Mouse (Mus musculus) liver, embryonic 14.5 days (tissue): ENCODE results near the gene G430095P16Rik. TPM values are rescaled to one million over a fixed set of nuclear protein-coding genes. Genes with fewer than 3 reads are reported as not detected.

Experiments used
- ATAC-seq: fragments of 200-750 bp; cut with Nextera tagmentation; 2 replicates; pipeline ENCODE4 v1.8.0; 2017; ENCODE audit warnings: moderate number of reproducible peaks, mild to moderate bottlenecking, moderate library complexity; ENCODE audit not compliant: insufficient read depth
- DNase-seq, 3 experiments: peaks; one replicate each; pipeline ENCODE4 v3.0.0-alpha.2; 2012 to 2013; ENCODE audit warnings: low read depth in 3 of 3, low spot score in 3 of 3
- H3K27ac ChIP-seq: fragments of 300-500 bp; sonication (generic); 2 replicates; pipeline ENCODE4 v1.5.1; 2014; ENCODE audit warnings: moderate library complexity, mild to moderate bottlenecking, control low read depth, inconsistent platforms
- H3K27me3 ChIP-seq: fragments of 300-500 bp; sonication (generic); 2 replicates; pipeline ENCODE4 v1.6.1; 2014; ENCODE audit warnings: mild to moderate bottlenecking, low read length, moderate library complexity; ENCODE audit not compliant: control insufficient read depth, insufficient read depth
- H3K36me3 ChIP-seq: fragments of 300-500 bp; sonication (generic); replicated peaks from 2 replicates; pipeline ENCODE4 v1.6.1; 2014; ENCODE audit warnings: low read depth; ENCODE audit not compliant: control insufficient read depth, insufficient read depth
- H3K4me1 ChIP-seq, 2 experiments: fragments of 200-500 bp in 1 of 2; fragments of 300-500 bp in 1 of 2; sonication (generic) in 1 of 2; replicated peaks; 2 replicates each; pipeline ENCODE4 v1.6.1; 2012 to 2014; ENCODE audit warnings: antibody characterized with exemption in 1 of 2, inconsistent platforms in 1 of 2, low read length in 1 of 2; ENCODE audit not compliant: control insufficient read depth in 2 of 2, insufficient read depth in 2 of 2
- H3K4me2 ChIP-seq: fragments of 300-500 bp; sonication (generic); 2 replicates; pipeline ENCODE4 v1.6.1; 2014; ENCODE audit warnings: low read depth, mild to moderate bottlenecking, control low read depth, moderate library complexity
- H3K4me3 ChIP-seq, 2 experiments: fragments of 200-500 bp in 1 of 2; fragments of 300-500 bp in 1 of 2; sonication (generic) in 1 of 2; 2 replicates each; pipeline ENCODE4 v1.5.1; 2012 to 2014; ENCODE audit warnings: low read depth in 2 of 2, low read length in 2 of 2, mild to moderate bottlenecking in 2 of 2, control low read depth in 1 of 2, inconsistent platforms in 1 of 2, moderate library complexity in 1 of 2; ENCODE audit not compliant: insufficient read depth in 1 of 2
- H3K9ac ChIP-seq: fragments of 300-500 bp; sonication (generic); replicated peaks from 2 replicates; pipeline ENCODE4 v1.6.1; 2014; ENCODE audit warnings: mild to moderate bottlenecking, control low read depth, moderate library complexity
- H3K9me3 ChIP-seq: fragments of 300-500 bp; sonication (generic); 2 replicates; pipeline ENCODE4 v1.6.1; 2016; ENCODE audit warnings: low read length, mixed read lengths; ENCODE audit not compliant: control insufficient read depth
- CTCF ChIP-seq: IDR thresholded peaks from 2 replicates; pipeline ENCODE4 v1.5.1; 2016; ENCODE audit warnings: antibody characterized with exemption, low read depth, control low read depth
- EP300 ChIP-seq: IDR thresholded peaks from 2 replicates; pipeline ENCODE4 v1.6.1; 2016; ENCODE audit warnings: antibody characterized with exemption, low read depth
- WGBS: fragments of 180-500 bp; shearing (Covaris S2); extraction: QIAGEN DNeasy Blood & Tissue Kit; methylation state at CpG from one replicate; pipeline ENCODE4 v1.1.7; 2014; ENCODE audit not compliant: insufficient replicate concordance; 5-methylcytosine and 5-hydroxymethylcytosine counted together
- polyA plus RNA-seq, 2 experiments: library from polyadenylated mRNA; depleted of rRNA in 1 of 2; stranded (reverse) in 1 of 2; unstranded in 1 of 2; fragments of >200 nt; fragmentation: Nextera tagmentation in 1 of 2; extraction: Ambion mirVana in 1 of 2; gene quantifications; 2 replicates each; pipeline versions ENCODE4 v1.2.1 to v1.2.3; 2012 to 2014

The G430095P16Rik gene
- polyA plus RNA-seq, 2 experiments: 10.3 to 11.9 TPM

- H3K27ac ChIP-seq: no peak overlapping the region
- WGBS: 13% methylated on average over 34 of the region's 34 CpGs
- H3K27me3 ChIP-seq: peaks cover 54% of the 10 kb centered on the region
These were observed 49.2 kb downstream of the G430095P16Rik start for GRCm38 (mm10) chr8:84771941-84772378.

GRCm38 (mm10) chr8:84772628-84773027 is 49.8 kb downstream of the G430095P16Rik start:
- ATAC-seq: no peak
- no peak overlapping the region for H3K4me2 ChIP-seq
- TF ChIP-seq EP300 (no peak), CTCF (no peak)
- no peak overlapping the region for H3K9ac ChIP-seq
- WGBS: 4% methylated on average over 3 of the region's 3 CpGs
- H3K36me3 ChIP-seq: no peaks in the 10 kb centered on the region
- no peak overlapping the region for H3K27ac ChIP-seq
- no peaks in the 10 kb centered on the region for H3K9me3 ChIP-seq
- peaks cover 61% of the 10 kb centered on the region for H3K27me3 ChIP-seq
- no peak overlapping the region for H3K4me3 ChIP-seq
- 0 out of 4 replicates have a peak, but pooled peaks cover 0 to 1% of the 10 kb centered on the region in 2 experiments for H3K4me1 ChIP-seq
- no peak for DNase-seq

More at GRCm38 (mm10) chr8:84771941-84772378, 49.2 kb downstream of the G430095P16Rik start:
- ATAC-seq (no peak), DNase-seq (no peak)
- Histone ChIP-seq H3K36me3 (no peaks in the 10 kb centered on the region), H3K9me3 (no peaks in the 10 kb centered on the region), H3K4me3 (no peak overlapping the region), H3K4me1 (0 out of 4 replicates have a peak, but pooled peaks cover 0 to 1% of the 10 kb centered on the region in 2 experiments), H3K9ac (no peak overlapping the region), H3K4me2 (no peak overlapping the region)
- TF ChIP-seq EP300 (no peak), CTCF (no peak)

GRCm38 (mm10) chr8:84773304-84773703 is 50.5 kb downstream of the G430095P16Rik start:
- DNase-seq: no peak
- Histone ChIP-seq H3K27ac (no peak overlapping the region), H3K4me2 (peak overlapping the region; percentile 11; the same call in 1 of the 2 replicates), H3K9me3 (no peaks in the 10 kb centered on the region), H3K9ac (no peak overlapping the region), H3K36me3 (no peaks in the 10 kb centered on the region), H3K27me3 (peaks cover 68% of the 10 kb centered on the region), H3K4me3 (no peak overlapping the region), H3K4me1 (0 out of 4 replicates have a peak, but pooled peaks cover 0 to 1% of the 10 kb centered on the region in 2 experiments)
- TF ChIP-seq EP300 (no peak), CTCF (no peak)
- ATAC-seq: no peak
- WGBS: 7% methylated on average over 9 of the region's 9 CpGs

- Histone ChIP-seq H3K4me3 (no peak overlapping the region), H3K27me3 (peaks cover 73% of the 10 kb centered on the region), H3K9me3 (no peaks in the 10 kb centered on the region), H3K4me2 (peak overlapping the region; percentile 11), H3K36me3 (no peaks in the 10 kb centered on the region), H3K9ac (no peak overlapping the region), H3K4me1 (0 out of 4 replicates have a peak, but pooled peaks cover 0 to 1% of the 10 kb centered on the region in 2 experiments), H3K27ac (no peak overlapping the region)
- ATAC-seq (no peak), DNase-seq (no peak)
- no peak for TF ChIP-seq EP300
- no peak for TF ChIP-seq CTCF
- WGBS: 0% methylated on average over 19 of the region's 19 CpGs
These were observed 51.0 kb downstream of the G430095P16Rik start for GRCm38 (mm10) chr8:84773833-84774232.

- Histone ChIP-seq H3K4me2 (no peak overlapping the region), H3K36me3 (no peaks in the 10 kb centered on the region), H3K4me1 (0 out of 4 replicates have a peak, but pooled peaks cover 0 to 1% of the 10 kb centered on the region in 2 experiments), H3K9ac (no peak overlapping the region), H3K9me3 (no peaks in the 10 kb centered on the region), H3K27ac (no peak overlapping the region), H3K27me3 (peaks cover 80% of the 10 kb centered on the region), H3K4me3 (no peak overlapping the region)
- DNase-seq: no peak
- no peak for ATAC-seq
- WGBS: 11% methylated on average over 10 of the region's 10 CpGs
- TF ChIP-seq CTCF (no peak), EP300 (no peak)
These were observed 51.7 kb downstream of the G430095P16Rik start for GRCm38 (mm10) chr8:84774473-84774911.
